ENCODE assay signal across 20 mouse cellular contexts in the genomic region with DNA sequence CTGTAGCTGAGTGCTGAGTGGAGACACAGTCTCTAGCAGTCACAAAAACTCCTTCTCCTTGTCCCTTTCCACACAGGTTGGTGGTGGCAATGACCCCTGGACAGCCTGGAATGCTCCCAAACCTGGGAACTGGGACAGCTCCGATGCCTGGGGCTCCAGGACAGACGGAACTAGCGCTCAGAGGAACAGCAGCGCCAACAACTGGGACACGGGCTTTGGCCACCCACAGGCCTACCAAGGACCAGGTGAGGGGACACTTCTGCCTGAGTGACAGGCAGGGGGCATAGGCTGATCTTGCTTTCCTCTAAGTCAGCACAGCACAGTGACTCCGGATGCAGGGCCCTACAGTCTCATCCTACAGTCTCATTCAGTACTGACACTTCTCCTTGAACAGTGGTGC. TPM values are rescaled to one million over a fixed set of nuclear protein-coding genes. Genes with fewer than 3 reads are reported as not detected.
DNase-seq lines count a peak whose midpoint lies in the region; ATAC-seq and TF ChIP-seq lines count a peak whose summit lies in the region.
"Had no signal": no experiment of that assay in that cellular context is flagged by ENCODE, and none has a peak within 500 bp of the region (broad histone marks: within the 10 kb centered on the region; RNA-seq: fewer than 3 reads in every experiment).

No protein-coding gene starts in this region.

- H3K4me1 ChIP-seq in liver, adult 2 months (ENCODE audit: control insufficient read depth, insufficient read depth, low read length), result peaks cover under 1% of the 10 kb centered on the region; the same call in 1 of the 2 replicates
- peaks cover 8% of the 10 kb centered on the region for H3K4me1 ChIP-seq in liver, embryonic 12.5 days

- 0 out of 2 replicates have a peak, but pooled peaks cover 2% of the 10 kb centered on the region for H3K79me2 ChIP-seq in liver, adult 2 months (ENCODE audit: control insufficient read depth, insufficient read depth, low read length)

- H3K27me3 ChIP-seq in liver, adult 2 months (ENCODE audit: control insufficient read depth, insufficient read depth, low read length), result no peaks in the 10 kb centered on the region
- no peaks in the 10 kb centered on the region for H3K27me3 ChIP-seq in liver, embryonic 12.5 days (replicated peaks)
- H3K27me3 ChIP-seq: CH12.LX, Patski had no signal

- H3K4me2 ChIP-seq in liver, embryonic 12.5 days, result no peak overlapping the region

- no peak overlapping the region for H3K4me3 ChIP-seq in liver, adult 2 months (ENCODE audit: insufficient read depth, low read depth, low read length)
- no peak overlapping the region for H3K4me3 ChIP-seq in liver, embryonic 12.5 days

- TF ChIP-seq POLR2A in liver, adult 2 months (IDR thresholded peaks at IDR 0.05; ENCODE audit: extremely low read depth, insufficient read depth, low read length), result no peak

- no peaks in the 10 kb centered on the region for H3K9me3 ChIP-seq in liver, embryonic 12.5 days (replicated peaks)
- H3K9me3 ChIP-seq: G1E had no signal

- H3K27ac ChIP-seq in liver, adult 2 months (replicated peaks; ENCODE audit: insufficient read depth, low read depth, low read length), result no peak overlapping the region
- no peak overlapping the region for H3K27ac ChIP-seq in liver, embryonic 12.5 days

- no peak for TF ChIP-seq CTCF in liver, adult 2 months (IDR thresholded peaks at IDR 0.05; ENCODE audit: low read depth, low read length)

- WGBS in liver, adult 2 months, result 41% methylated on average over 6 of the region's 6 CpGs
- 85% methylated on average over 6 of the region's 6 CpGs for WGBS in liver, embryonic 12.5 days (ENCODE audit: insufficient replicate concordance)

- no peak for ATAC-seq in liver, embryonic 12.5 days
- peak; percentile 52; the same call in 1 of the 2 replicates for ATAC-seq in erythroblast, adult 5-6 weeks (replicated peaks; ENCODE audit: low FRiP score, poor library complexity, severe bottlenecking)
- ATAC-seq in frontal cortex, adult (ENCODE audit: low TSS enrichment), result no peak
- ATAC-seq: activated CD4-positive, CD25-positive, alpha-beta regulatory T cell, adult 4 months; CD4-positive, CD25-positive, alpha-beta regulatory T cell, adult 4 months; Patski had no signal

- H3K9ac ChIP-seq in liver, adult 2 months (ENCODE audit: low read depth, low read length), result no peak overlapping the region
- H3K9ac ChIP-seq in liver, embryonic 12.5 days, result no peak overlapping the region

- peaks cover 20% of the 10 kb centered on the region; the same call in 1 of the 2 replicates for H3K36me3 ChIP-seq in liver, adult 2 months (ENCODE audit: control insufficient read depth, insufficient read depth, low read length)
- H3K36me3 ChIP-seq in liver, embryonic 12.5 days, result peaks cover 67% of the 10 kb centered on the region

- DNase-seq in heart, adult 11 months, result peak; percentile 86
- no peak for DNase-seq in heart, adult 18-20 months
- peak; percentile 39 for DNase-seq in liver, adult 2 months (ENCODE audit: extremely low read depth, low read depth, low spot score)
- DNase-seq: adrenal gland, adult 2 months; adrenal gland, adult 8-10 months; adrenal gland, postnatal 10 days; adrenal gland, postnatal 14 days; adrenal gland, postnatal 25 days; B cell, adult 2 months; cerebellum, adult 11 months; cerebellum, adult 11-12 months; cerebellum, adult 18-20 months had no signal

RNA-seq across cellular contexts. Expression of a gene that starts 41.8 kb away (rescaled TPM):
- 10 to 100 TPM; 45.2 to 58.1 TPM for total RNA-seq in heart, adult 18-20 months (2021)
- 3.0 and 3.7 TPM in 2 replicates for total RNA-seq in liver, adult 2 months (2014; rRNA removed)
- 0.66 and 1.2 TPM in 2 replicates for polyA plus RNA-seq in liver, adult 2 months (2012; rRNA removed)
- polyA plus RNA-seq in liver, embryonic 12.5 days (2016; fragmentation: Nextera tagmentation; extraction: Ambion mirVana), result 1.6 and 1.8 TPM in 2 replicates
- 0.63 and 1.3 TPM in 2 replicates for total RNA-seq in erythroblast, adult 5-6 weeks (2015; ENCODE audit: low replicate concordance)
- 0.85 and 4.6 TPM in 2 replicates for total RNA-seq in erythroblast, adult 5-6 weeks (2017; ENCODE audit: low replicate concordance)

RNA-seq across cellular contexts. Expression of a gene that starts 58.1 kb away (rescaled TPM):
- total RNA-seq in heart, adult 18-20 months (2021), result 10 to 100 TPM; 31.0 to 32.9 TPM
- total RNA-seq in liver, adult 2 months (2014; rRNA removed), result 26.8 and 30.5 TPM in 2 replicates
- 19.7 and 22.2 TPM in 2 replicates for polyA plus RNA-seq in liver, adult 2 months (2012; rRNA removed)
- 22.7 and 23.5 TPM in 2 replicates for polyA plus RNA-seq in liver, embryonic 12.5 days (2016; fragmentation: Nextera tagmentation; extraction: Ambion mirVana)
- total RNA-seq in erythroblast, adult 5-6 weeks (2015; ENCODE audit: low replicate concordance), result 13.3 and 16.7 TPM in 2 replicates
- total RNA-seq in erythroblast, adult 5-6 weeks (2017; ENCODE audit: low replicate concordance), result 7.5 and 9.8 TPM in 2 replicates

Comparison
In these comparisons a context has a peak if more than half of its experiments do, and no peak if none do; other contexts are left out.
1. DNase-seq: peak in heart, adult 11 months (single experiment) and liver, adult 2 months (single experiment); none in heart, adult 18-20 months (0 of 2).